Mouse (Mus musculus) bone marrow macrophage, adult 2 months (primary cell): ENCODE measurements around the gene Zfp747.

Experiments
- CTCF ChIP-seq: IDR thresholded peaks from 2 replicates; pipeline ENCODE4 v1.5.1; 2012; ENCODE audit warnings: low read depth, mild to moderate bottlenecking, low read length, moderate library complexity
- POLR2A ChIP-seq: IDR thresholded peaks from 2 replicates; pipeline ENCODE4 v1.6.1; 2012; ENCODE audit warnings: mild to moderate bottlenecking, low read depth, low read length, borderline replicate concordance

GRCm38 (mm10) chr7:127345092-127345491 is 30.8 kb downstream of the Zfp747 start:
- TF ChIP-seq CTCF (no peak), POLR2A (no peak)
